Mouse (Mus musculus): ENCODE measurements around the gene Gstp1. TPM values are rescaled to one million over a fixed set of nuclear protein-coding genes. Genes with fewer than 3 reads are reported as not detected.
"Not testable (repeated sequence)": the region's sequence is repeated elsewhere in the genome, so short reads cannot be mapped to it uniquely, and the experiment has no call there.

The Gstp1 gene
- polyA plus RNA-seq, 1 experiment from 2014 or later = 483 TPM

DNA sequence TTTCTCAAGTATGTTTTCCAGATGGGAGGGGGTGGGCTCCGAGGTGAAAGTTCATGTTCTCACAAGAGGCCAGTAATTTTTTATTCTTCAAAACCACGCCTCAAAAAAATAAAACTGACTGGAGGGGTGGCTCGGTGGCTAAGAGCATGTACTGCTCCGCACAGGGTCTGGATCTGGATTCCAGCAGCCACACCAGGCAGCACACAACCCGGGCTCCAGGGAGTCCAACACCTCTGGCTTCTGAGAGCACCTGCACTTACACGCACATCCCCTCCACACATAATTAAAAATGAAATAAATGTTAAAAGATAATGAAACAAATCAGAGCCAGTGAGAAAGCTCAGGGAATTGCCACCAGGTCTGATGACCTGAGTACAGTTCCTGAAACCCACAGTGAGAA, 28.5 kb upstream of the Gstp1 start:
- Histone ChIP-seq H3K36me3 (ENCODE audit: control insufficient read depth, insufficient read depth, low read length) (no peaks in the 10 kb centered on the region), H3K27ac (replicated peaks; ENCODE audit: low read depth, low read length) (no peak overlapping the region), H3K9me3 (ENCODE audit: control insufficient read depth, low read length) (no peaks in the 10 kb centered on the region), H3K27me3 (replicated peaks; ENCODE audit: control insufficient read depth, insufficient read depth, low read length) (no peaks in the 10 kb centered on the region), H3K4me1 (ENCODE audit: control insufficient read depth, insufficient read depth, low read length) (no peaks in the 10 kb centered on the region), H3K4me3 (ENCODE audit: low read depth, low read length) (no peak overlapping the region), H3K9ac (ENCODE audit: low read depth, low read length) (no peak overlapping the region), H3K4me2 (ENCODE audit: low read depth, low read length) (no peak overlapping the region)
- no peak for ATAC-seq (ENCODE audit: low read depth)
- 72% methylated on average over 6 of the region's 6 CpGs for whole genome bisulfite sequencing
- DNase-seq (ENCODE audit: low spot score) = no peak

DNA sequence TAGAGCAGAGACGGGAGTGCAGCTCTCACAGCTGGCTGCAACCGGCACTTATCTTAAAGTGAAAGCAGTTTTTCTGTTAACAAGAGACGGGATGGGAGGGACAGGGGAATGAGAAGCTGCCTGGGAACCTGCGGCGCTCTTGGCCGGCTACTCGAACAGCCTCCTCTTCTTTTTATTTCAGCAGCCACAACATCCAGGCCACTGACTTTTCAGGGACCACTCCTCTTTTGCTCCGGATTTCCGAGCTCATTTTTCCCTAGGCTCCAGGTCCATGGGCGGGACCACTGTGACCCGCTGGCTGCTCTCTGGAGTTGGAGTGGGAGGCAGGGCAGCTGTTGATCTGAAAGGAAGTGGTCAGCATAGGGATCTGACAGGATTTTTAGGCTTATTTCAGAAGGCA, 26.7 kb upstream of the Gstp1 start:
- H3K4me2 ChIP-seq (ENCODE audit: low read depth, low read length); H3K9me3 ChIP-seq (ENCODE audit: control insufficient read depth, low read length); ATAC-seq (ENCODE audit: low read depth); H3K27me3 ChIP-seq (replicated peaks; ENCODE audit: control insufficient read depth, insufficient read depth, low read length); DNase-seq (ENCODE audit: low spot score); H3K36me3 ChIP-seq (ENCODE audit: control insufficient read depth, insufficient read depth, low read length); H3K27ac ChIP-seq (replicated peaks; ENCODE audit: low read depth, low read length); H3K4me3 ChIP-seq (ENCODE audit: low read depth, low read length); H3K9ac ChIP-seq (ENCODE audit: low read depth, low read length); H3K4me1 ChIP-seq (ENCODE audit: control insufficient read depth, insufficient read depth, low read length): not testable (repeated sequence)
- whole genome bisulfite sequencing = no CpG with 5 or more reads among the region's 11 CpGs

DNA sequence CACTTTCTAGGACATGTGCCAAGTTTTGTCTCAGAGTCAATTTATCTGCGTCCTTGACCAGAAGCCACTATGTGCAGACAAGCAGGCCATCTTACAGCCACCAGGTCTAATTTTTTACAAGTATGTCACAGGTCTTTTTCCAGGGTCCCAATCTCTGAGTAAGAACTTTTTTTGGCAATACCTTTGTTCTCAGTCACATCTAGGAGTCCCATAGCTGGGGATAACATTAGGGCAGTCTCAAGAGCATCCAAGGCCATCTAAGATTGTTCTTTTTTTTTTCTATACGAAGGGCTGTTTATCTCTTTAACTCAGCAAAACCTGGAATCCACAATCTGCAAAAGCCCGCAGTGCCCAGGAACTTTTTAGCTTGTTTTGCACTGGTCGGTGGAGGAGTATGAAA, 25.6 kb upstream of the Gstp1 start:
- not testable (repeated sequence) for H3K4me3 ChIP-seq (ENCODE audit: low read depth, low read length); H3K4me1 ChIP-seq (ENCODE audit: control insufficient read depth, insufficient read depth, low read length); H3K36me3 ChIP-seq (ENCODE audit: control insufficient read depth, insufficient read depth, low read length); H3K9me3 ChIP-seq (ENCODE audit: control insufficient read depth, low read length); DNase-seq (ENCODE audit: low spot score); ATAC-seq (ENCODE audit: low read depth); H3K27me3 ChIP-seq (replicated peaks; ENCODE audit: control insufficient read depth, insufficient read depth, low read length); H3K27ac ChIP-seq (replicated peaks; ENCODE audit: low read depth, low read length); H3K9ac ChIP-seq (ENCODE audit: low read depth, low read length); H3K4me2 ChIP-seq (ENCODE audit: low read depth, low read length)
- 76% methylated on average over 3 of the region's 4 CpGs for WGBS

DNA sequence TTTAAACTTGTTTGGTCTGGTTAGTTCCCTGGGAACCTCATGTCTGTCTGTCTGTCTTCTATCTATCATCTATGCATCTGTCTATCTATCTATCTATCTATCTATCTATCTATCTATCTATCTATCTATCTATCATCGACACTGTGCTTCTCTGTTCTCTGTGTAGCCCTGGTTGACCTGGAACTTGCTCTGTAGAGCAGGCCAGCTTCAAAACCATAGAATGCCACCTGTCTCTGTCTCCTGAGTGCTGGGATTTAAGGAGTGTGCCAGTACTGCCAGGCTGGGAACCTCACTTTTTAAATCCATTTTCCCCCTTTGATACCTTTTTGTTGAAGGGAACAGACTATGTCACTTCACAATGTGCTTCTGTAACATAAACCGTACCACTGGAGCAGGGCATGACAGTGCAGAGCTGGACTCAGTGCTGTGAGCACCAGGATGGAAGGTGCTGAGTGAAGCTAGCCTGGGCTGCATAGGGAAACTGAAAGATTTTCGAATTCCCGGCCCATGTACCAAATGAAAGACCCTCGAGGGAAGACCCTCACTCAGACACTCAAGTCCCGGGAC, 23.2 kb upstream of the Gstp1 start:
- no peak for ATAC-seq (ENCODE audit: low read depth)
- H3K9me3 ChIP-seq (ENCODE audit: control insufficient read depth, low read length) = no peaks in the 10 kb centered on the region
- no peaks in the 10 kb centered on the region for H3K36me3 ChIP-seq (ENCODE audit: control insufficient read depth, insufficient read depth, low read length)
- WGBS = 79% methylated on average over 6 of the region's 6 CpGs
- H3K9ac ChIP-seq (ENCODE audit: low read depth, low read length) = no peak overlapping the region
- no peak overlapping the region for H3K4me3 ChIP-seq (ENCODE audit: low read depth, low read length)
- no peaks in the 10 kb centered on the region for H3K4me1 ChIP-seq (ENCODE audit: control insufficient read depth, insufficient read depth, low read length)
- H3K27me3 ChIP-seq (replicated peaks; ENCODE audit: control insufficient read depth, insufficient read depth, low read length) = no peaks in the 10 kb centered on the region
- H3K4me2 ChIP-seq (ENCODE audit: low read depth, low read length) = no peak overlapping the region
- no peak overlapping the region for H3K27ac ChIP-seq (replicated peaks; ENCODE audit: low read depth, low read length)
- no peak for DNase-seq (ENCODE audit: low spot score)

DNA sequence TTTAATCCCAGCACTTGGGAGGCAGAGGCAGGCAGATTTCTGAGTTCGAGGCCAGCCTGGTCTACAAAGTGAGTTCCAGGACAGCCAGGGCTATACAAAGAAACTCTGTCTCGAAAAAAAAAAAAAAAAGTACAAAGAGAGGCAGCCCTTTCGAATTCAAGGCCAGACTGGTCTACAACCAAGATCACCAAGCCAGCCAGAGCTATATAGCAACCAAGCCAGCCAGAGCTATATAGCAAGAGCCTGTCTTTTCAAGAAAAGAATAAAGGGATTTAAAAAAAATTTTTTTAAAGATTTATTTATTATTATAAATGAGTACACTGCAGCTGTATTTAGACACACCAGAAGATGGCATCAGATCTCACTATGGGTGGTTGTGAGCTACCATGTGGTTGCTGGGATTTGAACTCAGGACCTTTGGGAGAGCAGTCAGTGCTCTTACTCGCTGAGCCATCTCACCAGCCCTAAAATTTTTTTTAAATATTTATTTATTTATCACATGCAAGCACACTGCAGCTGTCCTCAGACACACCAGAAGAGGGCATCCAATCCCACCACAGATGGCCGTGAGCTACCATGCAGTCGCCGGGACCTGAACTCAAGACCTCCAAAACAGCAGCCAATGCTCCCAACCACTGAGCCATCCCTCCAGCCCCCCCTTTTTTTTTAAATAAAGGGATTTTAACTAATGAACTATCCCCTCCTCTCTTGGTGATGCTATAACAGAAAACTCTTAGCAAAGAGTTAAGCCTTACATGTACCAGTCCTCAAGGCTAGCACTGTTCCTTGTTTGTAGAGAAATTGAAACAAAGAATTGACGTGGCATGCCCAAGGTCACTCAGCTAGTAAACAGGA, 22.5 kb upstream of the Gstp1 start:
- not testable (repeated sequence) for DNase-seq (ENCODE audit: low spot score); ATAC-seq (ENCODE audit: low read depth)

DNA sequence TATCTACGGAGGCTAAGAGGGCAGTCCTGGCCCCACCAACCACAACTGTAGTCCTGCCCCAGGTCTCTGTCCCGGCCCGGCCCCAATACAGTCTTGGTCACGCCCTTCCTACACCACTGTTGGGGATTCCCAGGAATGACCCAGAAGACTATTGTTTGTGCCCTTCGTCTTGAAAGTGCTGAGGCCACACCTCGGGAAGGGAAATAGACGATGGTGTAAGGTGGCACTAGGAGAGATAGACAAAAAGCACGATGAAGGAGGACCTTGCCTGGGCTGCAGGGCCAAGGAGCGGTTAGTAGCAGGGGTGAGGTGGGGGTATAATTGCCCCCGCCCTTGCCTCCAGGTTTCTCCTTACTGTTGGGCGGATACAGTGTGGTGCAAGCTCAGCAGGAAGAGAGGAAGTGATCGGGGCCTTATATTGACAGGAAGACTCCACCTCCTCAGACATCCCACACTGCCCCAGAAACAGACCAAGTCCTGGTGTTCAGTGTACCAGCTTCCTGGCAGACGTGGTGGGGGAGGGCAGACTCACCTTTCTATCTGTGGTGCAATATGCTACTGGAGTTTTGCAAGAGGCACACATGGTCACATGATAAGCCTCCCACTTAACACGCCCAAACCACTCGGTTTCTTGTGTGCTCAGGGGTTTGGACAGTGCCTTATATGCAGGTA, 21.4 kb upstream of the Gstp1 start, which contains the start of gene Gstp3:
TSS of gene Gstp3 (minus strand) at position 501 of the 672 bp plus-strand sequence.
- Histone ChIP-seq H3K36me3 (ENCODE audit: control insufficient read depth, insufficient read depth, low read length) (no peaks in the 10 kb centered on the region), H3K27ac (replicated peaks; ENCODE audit: low read depth, low read length) (no peak within 1 kb of the TSS), H3K27me3 (replicated peaks; ENCODE audit: control insufficient read depth, insufficient read depth, low read length) (no peaks in the 10 kb centered on the region), H3K9ac (ENCODE audit: low read depth, low read length) (no peak within 1 kb of the TSS), H3K9me3 (ENCODE audit: control insufficient read depth, low read length) (no peaks in the 10 kb centered on the region), H3K4me2 (ENCODE audit: low read depth, low read length) (no peak within 1 kb of the TSS), H3K4me1 (ENCODE audit: control insufficient read depth, insufficient read depth, low read length) (no peaks in the 10 kb centered on the region), H3K4me3 (ENCODE audit: low read depth, low read length) (no peak within 1 kb of the TSS)
- ATAC-seq (ENCODE audit: low read depth) (no peak), DNase-seq (ENCODE audit: low spot score) (no peak)
- 77% methylated on average over 15 of the region's 15 CpGs for WGBS

More for the DNA sequence above, 22.5 kb upstream of the Gstp1 start:
- 85% methylated on average over 8 of the region's 8 CpGs for WGBS
- not testable (repeated sequence) for H3K27ac ChIP-seq (replicated peaks; ENCODE audit: low read depth, low read length); H3K36me3 ChIP-seq (ENCODE audit: control insufficient read depth, insufficient read depth, low read length); H3K4me3 ChIP-seq (ENCODE audit: low read depth, low read length); H3K9me3 ChIP-seq (ENCODE audit: control insufficient read depth, low read length); H3K27me3 ChIP-seq (replicated peaks; ENCODE audit: control insufficient read depth, insufficient read depth, low read length); H3K4me2 ChIP-seq (ENCODE audit: low read depth, low read length); H3K9ac ChIP-seq (ENCODE audit: low read depth, low read length); H3K4me1 ChIP-seq (ENCODE audit: control insufficient read depth, insufficient read depth, low read length)

DNA sequence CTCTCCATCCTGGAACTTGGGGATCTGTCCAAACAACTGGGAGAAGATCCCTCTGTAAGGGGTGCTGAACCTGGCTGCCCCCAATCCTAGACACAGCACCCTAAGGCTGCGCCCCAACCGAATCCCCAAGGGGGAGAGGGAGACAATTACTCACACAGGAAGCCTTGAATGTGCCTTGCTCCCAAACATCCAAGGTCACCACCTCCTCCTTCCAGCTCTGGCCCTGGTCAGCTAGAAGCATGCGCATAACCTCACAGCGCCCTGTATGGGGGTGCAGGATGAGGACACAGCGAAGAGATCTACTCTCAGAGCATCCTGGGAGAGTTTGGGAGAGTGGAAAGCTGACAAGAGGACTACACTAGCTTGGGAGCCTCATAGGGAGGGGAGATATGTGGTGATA, 20.8 kb upstream of the Gstp1 start:
- Histone ChIP-seq H3K4me1 (ENCODE audit: control insufficient read depth, insufficient read depth, low read length) (no peaks in the 10 kb centered on the region), H3K27me3 (replicated peaks; ENCODE audit: control insufficient read depth, insufficient read depth, low read length) (no peaks in the 10 kb centered on the region), H3K9ac (ENCODE audit: low read depth, low read length) (no peak overlapping the region), H3K4me2 (ENCODE audit: low read depth, low read length) (no peak overlapping the region), H3K4me3 (ENCODE audit: low read depth, low read length) (no peak overlapping the region), H3K27ac (replicated peaks; ENCODE audit: low read depth, low read length) (no peak overlapping the region), H3K9me3 (ENCODE audit: control insufficient read depth, low read length) (no peaks in the 10 kb centered on the region), H3K36me3 (ENCODE audit: control insufficient read depth, insufficient read depth, low read length) (no peaks in the 10 kb centered on the region)
- DNase-seq (ENCODE audit: low spot score) = no peak
- no peak for ATAC-seq (ENCODE audit: low read depth)
- 81% methylated on average over 4 of the region's 5 CpGs for WGBS

DNA sequence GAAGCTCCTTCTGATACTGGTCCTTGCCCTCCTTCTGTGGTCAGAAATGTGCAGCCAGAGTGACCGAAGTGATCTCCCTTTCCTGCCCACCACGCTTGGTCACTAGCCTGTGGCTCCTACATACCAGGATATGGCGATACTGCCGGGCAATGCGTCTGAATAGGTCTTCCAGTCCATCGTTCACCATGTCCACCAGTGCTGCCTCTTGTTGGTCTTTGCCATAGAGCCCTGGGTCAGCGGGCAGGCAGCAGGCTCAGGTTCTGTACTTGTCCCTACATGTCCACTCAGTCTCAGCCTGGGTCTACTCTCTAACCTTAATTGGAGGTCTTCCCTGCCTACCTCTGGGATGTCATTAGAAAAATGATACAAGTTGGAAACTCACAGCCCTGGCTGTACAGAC, 20.2 kb upstream of the Gstp1 start:
- no peak for ATAC-seq (ENCODE audit: low read depth)
- Histone ChIP-seq H3K4me2 (ENCODE audit: low read depth, low read length) (no peak overlapping the region), H3K36me3 (ENCODE audit: control insufficient read depth, insufficient read depth, low read length) (no peaks in the 10 kb centered on the region), H3K4me1 (ENCODE audit: control insufficient read depth, insufficient read depth, low read length) (no peaks in the 10 kb centered on the region), H3K27ac (replicated peaks; ENCODE audit: low read depth, low read length) (no peak overlapping the region), H3K4me3 (ENCODE audit: low read depth, low read length) (no peak overlapping the region), H3K9me3 (ENCODE audit: control insufficient read depth, low read length) (no peaks in the 10 kb centered on the region), H3K27me3 (replicated peaks; ENCODE audit: control insufficient read depth, insufficient read depth, low read length) (no peaks in the 10 kb centered on the region), H3K9ac (ENCODE audit: low read depth, low read length) (no peak overlapping the region)
- DNase-seq (ENCODE audit: low spot score) = no peak
- WGBS = 92% methylated on average over 7 of the region's 7 CpGs

Measured in embryonic facial prominence, embryonic 14.5 days (tissue).